Comparison of ENCODE assay signal across 8 mouse cellular contexts in the genomic region with DNA sequence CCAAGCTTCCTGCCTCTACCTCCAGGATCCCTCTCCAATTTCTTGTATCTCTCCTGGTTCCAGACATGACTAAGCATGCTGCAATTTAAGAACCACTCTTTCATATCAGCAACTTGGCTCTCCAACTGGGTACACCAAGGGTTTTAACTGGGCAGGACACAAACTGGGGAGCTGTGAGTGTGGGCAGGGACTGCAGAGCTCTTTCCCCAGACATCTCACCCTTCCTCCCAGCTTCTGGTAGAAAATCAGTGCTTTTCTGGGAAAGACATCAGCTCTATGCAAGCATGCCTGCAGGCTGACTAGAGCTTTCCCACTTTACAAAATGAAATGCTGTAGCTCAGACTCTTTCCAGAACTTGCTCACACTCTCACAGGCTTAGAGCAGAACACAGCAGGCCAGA.
"Had no signal": no experiment of that assay in that cellular context is flagged by ENCODE, and none has a peak within 500 bp of the region (broad histone marks: within the 10 kb centered on the region; RNA-seq: fewer than 3 reads in every experiment).

No protein-coding gene starts in this region.

- ATAC-seq: midbrain, embryonic 13.5 days had no signal

- DNase-seq: kidney, adult 11 months; kidney, adult 9 months; lung, adult 18-20 months; thymus, postnatal 4 days had no signal

- H3K27ac ChIP-seq: kidney, postnatal 0 days; limb, embryonic 13.5 days; liver, embryonic 14.5 days; midbrain, embryonic 13.5 days had no signal

- H3K4me3 ChIP-seq: limb, embryonic 13.5 days; midbrain, embryonic 13.5 days had no signal
